Mouse (Mus musculus): Measurements from ENCODE around the gene Mlc1.

Mlc1 gene

GRCm38 (mm10) chr15:88942783-88943182 lies 36.0 kb downstream of the Mlc1 start:
- no peak for ATAC-seq (ENCODE audit: insufficient number of reproducible peaks, low FRiP score, low TSS enrichment)

- no peak for ATAC-seq (ENCODE audit: insufficient number of reproducible peaks, low FRiP score, low TSS enrichment)
Measured at GRCm38 (mm10) chr15:88937291-88937650, 41.5 kb downstream of the Mlc1 start.

- ATAC-seq (ENCODE audit: insufficient number of reproducible peaks, low FRiP score, low TSS enrichment), result no peak
Measured at GRCm38 (mm10) chr15:88936619-88937290, 42.1 kb downstream of the Mlc1 start.

- no peak for ATAC-seq (ENCODE audit: insufficient number of reproducible peaks, low FRiP score, low TSS enrichment)
Measured at GRCm38 (mm10) chr15:88934141-88934540, 44.7 kb downstream of the Mlc1 start.

- no peak for ATAC-seq (ENCODE audit: insufficient number of reproducible peaks, low FRiP score, low TSS enrichment)
Measured at GRCm38 (mm10) chr15:88932667-88933066, 46.1 kb downstream of the Mlc1 start.

- ATAC-seq (ENCODE audit: insufficient number of reproducible peaks, low FRiP score, low TSS enrichment), result no peak
Measured at GRCm38 (mm10) chr15:88921992-88922310, 56.9 kb downstream of the Mlc1 start.

GRCm38 (mm10) chr15:88921131-88921991 lies 57.4 kb downstream of the Mlc1 start:
- peak; percentile 72; the same call in 1 of the 2 replicates for ATAC-seq (ENCODE audit: insufficient number of reproducible peaks, low FRiP score, low TSS enrichment)

GRCm38 (mm10) chr15:88920065-88920464 lies 58.7 kb downstream of the Mlc1 start:
- ATAC-seq (ENCODE audit: insufficient number of reproducible peaks, low FRiP score, low TSS enrichment), result no peak

GRCm38 (mm10) chr15:88919328-88919727 lies 59.5 kb downstream of the Mlc1 start:
- no peak for ATAC-seq (ENCODE audit: insufficient number of reproducible peaks, low FRiP score, low TSS enrichment)

- no peak for ATAC-seq (ENCODE audit: insufficient number of reproducible peaks, low FRiP score, low TSS enrichment)
Measured at GRCm38 (mm10) chr15:88917126-88917525, 61.7 kb downstream of the Mlc1 start.

- no peak for ATAC-seq (ENCODE audit: insufficient number of reproducible peaks, low FRiP score, low TSS enrichment)
Measured at GRCm38 (mm10) chr15:88916366-88916765, 62.4 kb downstream of the Mlc1 start.

- ATAC-seq (ENCODE audit: insufficient number of reproducible peaks, low FRiP score, low TSS enrichment), result no peak
Measured at GRCm38 (mm10) chr15:88915046-88915445, 63.8 kb downstream of the Mlc1 start.

GRCm38 (mm10) chr15:88906347-88906746 lies 72.5 kb downstream of the Mlc1 start:
- ATAC-seq (ENCODE audit: insufficient number of reproducible peaks, low FRiP score, low TSS enrichment), result no peak

Data from cerebellum, adult (tissue).